Mouse (Mus musculus) Patski (cell line): ENCODE measurements around the gene Dedd. TPM values are rescaled to one million over a fixed set of nuclear protein-coding genes. Genes with fewer than 3 reads are reported as not detected.
A peak's percentile ranks its signal among the peaks of the same experiment; 100 is the strongest.

Experiments
- ATAC-seq: fragments of 100-300 bp; one replicate; pipeline ENCODE4 v1.8.0; 2021
- CTCF ChIA-PET: fragments of 350-600 bp; sonication (Branson Sonifier 250); formaldehyde crosslinking; loops from one replicate; lab custom pipeline; 2022; ENCODE audit warnings: inconsistent platforms; lab: Charles Lee
- POLR2A ChIA-PET: fragments of 350-600 bp; sonication (Branson Sonifier 250); formaldehyde crosslinking; loops from one replicate; lab custom pipeline; 2022; ENCODE audit warnings: antibody characterized with exemption, inconsistent platforms; lab: Charles Lee
- DNase-seq: peaks from one replicate; pipeline ENCODE4 v3.0.0-alpha.2; 2011; ENCODE audit warnings: low read depth, low spot score
- H3K27me3 ChIP-seq: fragments of 371-371 bp; one replicate; pipeline ENCODE4 v1.5.1; 2021
- CTCF ChIP-seq: fragments of 100-300 bp; IDR thresholded peaks from one replicate; pipeline ENCODE4 v1.5.1; 2021
- in situ Hi-C: fragments of 300-500 bp; cut with MboI; formaldehyde crosslinking; loops from 3 replicates; pipeline ENCODE4 v1.11.1; 2018; ENCODE audit warnings: low pct_unique_long_range_greater_than_20kb, mixed read lengths
- polyA plus RNA-seq: library from polyadenylated mRNA; unstranded; gene quantifications from one replicate; pipeline ENCODE4 v1.2.3, GENCODE M21; 2021

Dedd gene
- polyA plus RNA-seq, 1 experiment from 2014 or later = 55.0 TPM

DNA sequence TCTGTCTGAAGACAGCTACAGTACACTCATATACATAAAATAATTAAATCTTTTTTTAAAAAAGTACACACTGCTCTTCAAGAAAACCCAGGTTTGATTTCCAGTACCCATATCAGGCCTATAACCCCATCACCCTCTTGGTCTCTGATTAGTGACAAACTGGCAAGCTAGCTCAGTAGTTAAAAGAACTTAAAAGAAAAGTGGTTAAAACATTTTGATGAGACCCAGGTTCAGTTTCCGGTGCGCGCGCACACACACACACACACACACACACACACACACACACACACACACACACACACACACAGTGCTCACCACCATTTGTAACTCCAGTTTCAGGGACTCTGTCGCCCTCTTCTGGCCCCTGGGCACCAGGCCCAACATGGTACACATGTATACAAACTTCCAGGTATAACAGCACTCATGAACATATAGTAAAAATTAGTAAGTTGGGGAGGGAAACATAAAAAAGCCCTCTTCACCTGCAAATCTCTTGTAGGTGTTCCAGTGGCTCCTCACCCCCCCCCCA lies 26.9 kb downstream of the Dedd start:
- peak; percentile 64 for TF ChIP-seq CTCF
- no peaks in the 10 kb centered on the region for H3K27me3 ChIP-seq
- ChIA-PET CTCF (interaction anchor here (0.7 to 6.0 kb wide), 6 partner anchors 11 to 225 kb away, joined by 3 to 37 read pairs (median 3); partner anchors contain the start of gene Nit1), POLR2A (interaction anchor here (0.6 kb wide), 1 partner anchor 1538 kb away, joined by 3 read pairs; no protein-coding TSS in a partner anchor)
- DNase-seq = no peak
- in situ Hi-C loops = loop anchor here (5.0 to 10.0 kb wide), 2 partner anchors 34 to 241 kb away; partner anchors contain the start of gene Cfap126
- no peak for ATAC-seq

- DNase-seq (no peak), ATAC-seq (no peak)
- ChIA-PET CTCF (interaction anchor here (0.8 to 6.0 kb wide), 8 partner anchors 12 to 226 kb away, joined by 3 to 37 read pairs (median 4); partner anchors contain the start of genes Dedd and Nit1), POLR2A (no interaction called here)
- no peaks in the 10 kb centered on the region for H3K27me3 ChIP-seq
- no peak for TF ChIP-seq CTCF
- in situ Hi-C loops = loop anchor here (5.0 to 10.0 kb wide), 2 partner anchors 35 to 242 kb away; partner anchors contain the start of gene Cfap126
Measured at GRCm38 (mm10) chr1:171356814-171357213, 27.9 kb downstream of the Dedd start.

- POLR2A ChIA-PET = interaction anchor here (0.7 to 1.2 kb wide), 2 partner anchors 9 to 37 kb away, joined by 3 to 6 read pairs; no protein-coding TSS in a partner anchor
- DNase-seq (no peak), ATAC-seq (no peak)
- CTCF ChIA-PET = interaction anchor here (0.8 to 6.0 kb wide), 22 partner anchors 10 to 121 kb away, joined by 3 to 37 read pairs (median 4); partner anchors contain the start of genes Arhgap30, B4galt3, Dedd and Nit1
- H3K27me3 ChIP-seq = no peaks in the 10 kb centered on the region
- in situ Hi-C loops = loop anchor here (5.0 to 10.0 kb wide), 2 partner anchors 36 to 244 kb away; partner anchors contain the start of gene Cfap126
- TF ChIP-seq CTCF = peak; percentile 82
Measured at GRCm38 (mm10) chr1:171358421-171358820, 29.5 kb downstream of the Dedd start.

GRCm38 (mm10) chr1:171360253-171360652 lies 31.3 kb downstream of the Dedd start:
- no peak for DNase-seq
- no peak for ATAC-seq
- in situ Hi-C loops = loop anchor here (5.0 kb wide), 1 partner anchor 117 kb away; no protein-coding TSS in a partner anchor
- no peak for TF ChIP-seq CTCF
- CTCF ChIA-PET = interaction anchor here (1.0 to 6.0 kb wide), 6 partner anchors 11 to 141 kb away, joined by 3 to 37 read pairs (median 3); no protein-coding TSS in a partner anchor
- POLR2A ChIA-PET = no interaction called here
- no peaks in the 10 kb centered on the region for H3K27me3 ChIP-seq

DNA sequence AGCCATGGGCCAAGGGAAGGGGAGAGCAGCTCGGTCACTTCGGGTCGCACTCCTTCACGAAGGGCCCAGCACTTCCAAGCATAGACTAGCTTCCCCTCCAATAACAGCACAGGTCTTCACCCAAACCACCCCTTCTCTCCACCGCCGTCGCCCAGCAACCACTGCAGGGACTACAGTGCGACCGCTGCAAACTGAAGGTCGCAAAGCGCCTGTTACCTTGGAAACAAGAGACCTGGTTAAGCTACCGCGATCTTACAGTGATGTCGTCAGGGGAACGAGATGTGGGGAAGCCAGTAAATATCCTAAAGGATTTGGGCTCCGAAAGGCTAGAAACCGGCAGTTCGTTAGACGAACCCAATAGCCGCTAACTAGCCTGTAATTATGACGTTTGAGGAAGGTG lies 31.7 kb downstream of the Dedd start, which contains the start of gene Klhdc9:
Klhdc9 (minus strand) TSS at position 143 of the 400 bp plus-strand sequence.
- no peaks in the 10 kb centered on the region for H3K27me3 ChIP-seq
- ATAC-seq (no peak), DNase-seq (no peak)
- ChIA-PET CTCF (interaction anchor here (1.0 to 3.9 kb wide), 4 partner anchors 12 to 118 kb away, joined by 3 to 25 read pairs (median 3); no protein-coding TSS in a partner anchor), POLR2A (no interaction called here)
- TF ChIP-seq CTCF = no peak
- in situ Hi-C loops = loop anchor here (5.0 kb wide), 1 partner anchor 117 kb away; no protein-coding TSS in a partner anchor

DNA sequence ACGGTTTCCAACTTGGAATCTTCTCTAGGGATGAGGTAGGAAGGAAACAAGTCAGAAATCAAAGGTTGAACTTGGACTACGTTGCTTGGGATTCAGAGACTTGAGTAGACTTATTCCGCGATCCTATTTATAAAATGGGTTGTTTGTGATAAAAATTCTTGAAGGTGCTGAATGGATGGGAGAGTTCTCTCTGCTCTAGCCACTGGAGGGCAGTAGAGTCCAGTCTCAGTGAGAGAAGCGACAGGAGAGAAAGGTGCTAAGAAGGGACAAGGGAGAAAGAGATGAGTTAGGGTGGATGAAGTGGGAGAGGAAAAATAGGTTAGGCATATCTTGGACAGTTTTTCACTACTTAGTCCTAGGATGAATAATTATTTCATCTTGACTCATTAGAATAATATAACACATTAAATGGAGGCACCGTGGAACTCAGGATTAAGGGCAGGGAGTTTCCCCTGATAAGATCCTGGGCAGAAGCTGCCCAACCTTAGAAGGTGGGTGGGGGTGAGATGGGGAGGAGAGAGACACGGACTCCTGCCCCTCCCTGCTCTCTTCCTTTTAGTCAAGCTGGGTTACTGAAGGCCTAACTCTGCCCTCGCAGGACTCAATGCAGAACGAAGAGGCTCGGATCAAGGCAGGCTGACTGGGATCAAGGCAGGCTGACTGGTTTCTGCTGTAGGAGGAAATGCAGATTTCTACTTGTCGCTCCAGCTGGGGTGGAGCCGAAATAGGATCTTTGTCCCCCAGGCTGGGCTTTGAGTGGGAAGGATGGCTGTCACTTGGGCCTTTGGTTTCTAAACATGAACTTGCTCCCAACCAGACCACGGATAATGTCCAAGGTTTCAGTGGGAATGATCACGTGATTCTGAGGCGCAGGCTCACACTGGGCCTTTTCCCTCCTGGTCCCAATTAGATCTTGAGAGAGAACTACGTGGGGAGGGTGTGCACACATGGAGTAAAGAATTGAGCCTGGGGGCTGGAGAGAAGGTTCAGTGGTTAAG lies 32.5 kb downstream of the Dedd start:
- no peak for DNase-seq
- ATAC-seq = peak; percentile 80
- in situ Hi-C loops = loop anchor here (5.0 kb wide), 1 partner anchor 116 kb away; no protein-coding TSS in a partner anchor
- ChIA-PET CTCF (interaction anchor here (0.5 to 2.9 kb wide), 6 partner anchors 13 to 236 kb away, joined by 3 to 11 read pairs (median 3); no protein-coding TSS in a partner anchor), POLR2A (interaction anchor here (0.6 kb wide), 1 partner anchor 227 kb away, joined by 3 read pairs; no protein-coding TSS in a partner anchor)
- H3K27me3 ChIP-seq = no peaks in the 10 kb centered on the region
- TF ChIP-seq CTCF = peak; percentile 93

- no peak for DNase-seq
- no peaks in the 10 kb centered on the region for H3K27me3 ChIP-seq
- in situ Hi-C loops = no loop called here
- no peak for TF ChIP-seq CTCF
- ChIA-PET POLR2A (no interaction called here), CTCF (interaction anchor here (0.9 to 1.8 kb wide), 4 partner anchors 14 to 136 kb away, joined by 4 to 6 read pairs (median 4); no protein-coding TSS in a partner anchor)
- no peak for ATAC-seq
Measured at GRCm38 (mm10) chr1:171365934-171366333, 37.0 kb downstream of the Dedd start.

- no peaks in the 10 kb centered on the region for H3K27me3 ChIP-seq
- ATAC-seq (no peak), DNase-seq (no peak)
- POLR2A ChIA-PET = no interaction called here
- no peak for TF ChIP-seq CTCF
- in situ Hi-C loops = no loop called here
- CTCF ChIA-PET = interaction anchor here (1.4 to 1.8 kb wide), 3 partner anchors 10 to 109 kb away, joined by 3 read pairs; no protein-coding TSS in a partner anchor
Measured at GRCm38 (mm10) chr1:171369845-171370556, 41.1 kb downstream of the Dedd start, which contains the start of gene Nectin4. Gene Nectin4 (plus strand): TSS chr1:171370099.

GRCm38 (mm10) chr1:171372880-171373279 lies 43.9 kb downstream of the Dedd start:
- in situ Hi-C loops = no loop called here
- TF ChIP-seq CTCF = no peak
- ATAC-seq = no peak
- CTCF ChIA-PET = interaction anchor here (0.5 to 0.6 kb wide), 2 partner anchors 106 to 107 kb away, joined by 3 to 4 read pairs; no protein-coding TSS in a partner anchor
- no peak for DNase-seq
- H3K27me3 ChIP-seq = no peaks in the 10 kb centered on the region
- POLR2A ChIA-PET = interaction anchor here (1.0 kb wide), 1 partner anchor 25 kb away, joined by 3 read pairs; no protein-coding TSS in a partner anchor
